Mouse (Mus musculus): Measurements from ENCODE around the gene Slc6a17. TPM values are rescaled to one million over a fixed set of nuclear protein-coding genes. Genes with fewer than 3 reads are reported as not detected.

Slc6a17 gene
- total and polyA plus RNA-seq, 3 experiments, result 2.1 to 2.8 (median 2.3) TPM

- Histone ChIP-seq H3K36me3 (ENCODE audit: control insufficient read depth, insufficient read depth, low read length) (no peaks in the 10 kb centered on the region), H3K4me3 (no peak overlapping the region), H3K27ac (no peak overlapping the region), H3K9ac (ENCODE audit: low read depth, low read length) (no peak overlapping the region), H3K4me1 (ENCODE audit: control insufficient read depth, insufficient read depth, low read length) (no peaks in the 10 kb centered on the region), H3K27me3 (ENCODE audit: control insufficient read depth, insufficient read depth, low read length) (no peaks in the 10 kb centered on the region; the same call in 1 of the 2 replicates), H3K79me2 (replicated peaks; ENCODE audit: control insufficient read depth, insufficient read depth, low read length) (no peaks in the 10 kb centered on the region)
- WGBS, result 64% methylated on average over 11 of the region's 11 CpGs
- intact Hi-C loops (cut with DNase I), result no loop called here
- no peak for DNase-seq
- no peak for TF ChIP-seq EP300 (IDR thresholded peaks at IDR 0.05; ENCODE audit: insufficient read depth, low read depth, low read length)
- no peak for TF ChIP-seq POLR2A (IDR thresholded peaks at IDR 0.05; ENCODE audit: insufficient read depth, low read depth, low read length)
- no peak for TF ChIP-seq CTCF (IDR thresholded peaks at IDR 0.05)
Observed at GRCm38 (mm10) chr3:107424258-107425041, 93.4 kb downstream of the Slc6a17 start.

- no peak for DNase-seq
- Histone ChIP-seq H3K9ac (ENCODE audit: low read depth, low read length) (no peak overlapping the region), H3K4me1 (ENCODE audit: control insufficient read depth, insufficient read depth, low read length) (no peaks in the 10 kb centered on the region), H3K36me3 (ENCODE audit: control insufficient read depth, insufficient read depth, low read length) (no peaks in the 10 kb centered on the region), H3K27me3 (ENCODE audit: control insufficient read depth, insufficient read depth, low read length) (no peaks in the 10 kb centered on the region), H3K4me3 (no peak overlapping the region), H3K79me2 (replicated peaks; ENCODE audit: control insufficient read depth, insufficient read depth, low read length) (no peaks in the 10 kb centered on the region), H3K27ac (no peak overlapping the region)
- no peak for TF ChIP-seq EP300 (IDR thresholded peaks at IDR 0.05; ENCODE audit: insufficient read depth, low read depth, low read length)
- no peak for TF ChIP-seq CTCF (IDR thresholded peaks at IDR 0.05)
- no peak for TF ChIP-seq POLR2A (IDR thresholded peaks at IDR 0.05; ENCODE audit: insufficient read depth, low read depth, low read length)
- intact Hi-C loops (cut with DNase I), result no loop called here
- 77% methylated on average over 2 of the region's 2 CpGs for WGBS
Observed at GRCm38 (mm10) chr3:107420156-107420555, 97.7 kb downstream of the Slc6a17 start.

Other genes with a start within 250 kb of the Slc6a17 start
- gene Lamtor5, start 239.2 kb downstream of the Slc6a17 start, total RNA-seq (2021), result 10 to 100 TPM; 62.1 to 73.6 TPM
- 93.0 and 118 TPM in 2 replicates for gene Lamtor5, start 239.2 kb downstream of the Slc6a17 start, polyA plus RNA-seq (2012; rRNA removed)
- gene Slc16a4, start 226.8 kb downstream of the Slc6a17 start, total RNA-seq (2021), result under 1 TPM; 0.26 to 0.39 TPM
- 0.12 and 0.79 TPM in 2 replicates for gene Slc16a4, start 226.8 kb downstream of the Slc6a17 start, polyA plus RNA-seq (2012; rRNA removed)
- 10 to 100 TPM; 22.7 to 24.5 TPM for gene Rbm15, start 184.3 kb downstream of the Slc6a17 start, total RNA-seq (2021)
- 3.6 and 7.0 TPM in 2 replicates for gene Rbm15, start 184.3 kb downstream of the Slc6a17 start, polyA plus RNA-seq (2012; rRNA removed)
- gene Kcnc4, start 58.5 kb downstream of the Slc6a17 start, total RNA-seq (2021), result under 1 TPM; 0.10 to 0.18 TPM
- gene Kcnc4, start 58.5 kb downstream of the Slc6a17 start, polyA plus RNA-seq (2012; rRNA removed), result 0.51 and 0.94 TPM in 2 replicates
- gene Ubl4b, start 37.1 kb upstream of the Slc6a17 start, total RNA-seq (2021), result not detected
- gene Ubl4b, start 37.1 kb upstream of the Slc6a17 start, polyA plus RNA-seq (2012; rRNA removed), result 0.12 TPM in 1 of 2 replicates, not detected in the other
- gene Alx3, start 77.0 kb upstream of the Slc6a17 start, total RNA-seq (2021), result not detected
- not detected in 2 replicates for gene Alx3, start 77.0 kb upstream of the Slc6a17 start, polyA plus RNA-seq (2012; rRNA removed)
- gene Gm10961, start 113.3 kb upstream of the Slc6a17 start, total RNA-seq (2021), result not detected
- gene Gm10961, start 113.3 kb upstream of the Slc6a17 start, polyA plus RNA-seq (2012; rRNA removed), result not detected in 2 replicates
- 10 to 100 TPM; 19.9 to 21.2 TPM for gene Strip1, start 113.7 kb upstream of the Slc6a17 start, total RNA-seq (2021)
- 35.1 and 46.6 TPM in 2 replicates for gene Strip1, start 113.7 kb upstream of the Slc6a17 start, polyA plus RNA-seq (2012; rRNA removed)
- 10 to 100 TPM; 76.5 to 82.3 TPM for gene Ahcyl1, start 178.5 kb upstream of the Slc6a17 start, total RNA-seq (2021)
- 50.9 and 94.6 TPM in 2 replicates for gene Ahcyl1, start 178.5 kb upstream of the Slc6a17 start, polyA plus RNA-seq (2012; rRNA removed)
- 10 to 100 TPM; 30.0 to 41.7 TPM for gene Csf1, start 242.5 kb upstream of the Slc6a17 start, total RNA-seq (2021)
- 32.9 and 44.0 TPM in 2 replicates for gene Csf1, start 242.5 kb upstream of the Slc6a17 start, polyA plus RNA-seq (2012; rRNA removed)

All from heart, adult 2 months (tissue).